Mouse (Mus musculus) heart, adult 2 months (tissue): ENCODE measurements around the gene Mtmr3. TPM values are rescaled to one million over a fixed set of nuclear protein-coding genes. Genes with fewer than 3 reads are reported as not detected.

Experiments used
- DNase-seq, 2 experiments: peaks; one replicate each; pipeline ENCODE4 v3.0.0; 2021
- H3K27ac ChIP-seq: fragments of 200-600 bp; 2 replicates; pipeline ENCODE4 v1.8.1; 2022
- H3K27me3 ChIP-seq: fragments of 200-500 bp; 2 replicates; pipeline ENCODE4 v1.6.1; 2012; ENCODE audit warnings: mild to moderate bottlenecking, low read length, inconsistent platforms, mixed read lengths; ENCODE audit not compliant: control insufficient read depth, insufficient read depth
- H3K36me3 ChIP-seq: fragments of 200-500 bp; 2 replicates; pipeline ENCODE4 v1.6.1; 2012; ENCODE audit warnings: low read length, inconsistent platforms; ENCODE audit not compliant: control insufficient read depth, insufficient read depth
- H3K4me1 ChIP-seq: fragments of 200-500 bp; 2 replicates; pipeline ENCODE4 v1.6.1; 2011; ENCODE audit warnings: low read length; ENCODE audit not compliant: control insufficient read depth, insufficient read depth
- H3K4me3 ChIP-seq: fragments of 200-600 bp; 2 replicates; pipeline ENCODE4 v1.8.1; 2022
- H3K79me2 ChIP-seq: fragments of 200-500 bp; replicated peaks from 2 replicates; pipeline ENCODE4 v1.6.1; 2012; ENCODE audit warnings: mild to moderate bottlenecking, inconsistent platforms, low read length, moderate library complexity, mixed read lengths; ENCODE audit not compliant: control insufficient read depth, insufficient read depth
- H3K9ac ChIP-seq: fragments of 200-500 bp; 2 replicates; pipeline ENCODE4 v1.6.1; 2012; ENCODE audit warnings: low read depth, mild to moderate bottlenecking, control low read depth, inconsistent platforms, low read length, mixed read lengths
- CTCF ChIP-seq: fragments of 200-600 bp; IDR thresholded peaks from 2 replicates; pipeline ENCODE4 v1.8.1; 2022; ENCODE audit warnings: antibody characterized with exemption, mild to moderate bottlenecking, moderate library complexity
- EP300 ChIP-seq: fragments of 200-500 bp; IDR thresholded peaks from 2 replicates; pipeline ENCODE4 v1.6.1; 2011; ENCODE audit warnings: low read depth, low read length, control low read depth; ENCODE audit not compliant: insufficient read depth
- POLR2A ChIP-seq: fragments of 200-500 bp; IDR thresholded peaks from 2 replicates; pipeline ENCODE4 v1.6.1; 2011; ENCODE audit warnings: mild to moderate bottlenecking, low read depth, low read length, control low read depth; ENCODE audit not compliant: insufficient read depth
- WGBS: fragments of 180-500 bp; shearing (Covaris S2); methylation state at CpG from one replicate; pipeline ENCODE4 v1.1.7; 2018; 5-methylcytosine and 5-hydroxymethylcytosine counted together
- intact Hi-C: fragments of 180-260 bp; cut with DNase I; formaldehyde crosslinking; loops from one replicate; pipeline ENCODE4 v1.15.1; 2025
- polyA plus RNA-seq: library from polyadenylated mRNA; depleted of rRNA; stranded (reverse); fragments of >200 nt; gene quantifications from 2 replicates; pipeline ENCODE4 v1.2.3, GENCODE M21; 2012; rRNA removed
- total RNA-seq, 2 experiments: library from RNA; stranded (reverse); gene quantifications; 2 replicates each; pipeline ENCODE4 v1.2.3; 2021

Gene Mtmr3
- total and polyA plus RNA-seq, 3 experiments: 24.4 to 50.8 (median 43.9) TPM

DNA sequence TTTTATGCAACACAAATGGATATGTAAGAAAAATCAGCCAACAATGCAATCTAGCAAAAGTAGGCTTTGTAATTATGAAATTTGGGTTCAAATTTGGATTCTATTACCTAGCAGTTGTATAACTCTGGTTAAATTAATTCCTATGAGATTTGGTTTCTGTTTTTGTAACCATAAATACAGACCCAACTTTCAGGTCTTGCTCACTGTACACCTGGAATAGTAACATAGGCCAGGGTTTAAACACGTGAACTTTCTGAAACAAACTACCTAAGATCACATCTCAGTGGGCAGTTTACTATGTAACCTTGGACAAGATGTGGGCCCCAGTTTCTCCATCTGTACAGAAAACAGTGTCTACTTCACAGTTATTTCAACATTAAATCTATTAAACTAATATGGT, 157.3 kb downstream of the Mtmr3 start:
- Histone ChIP-seq H3K27me3 (no peaks in the 10 kb centered on the region), H3K36me3 (no peaks in the 10 kb centered on the region), H3K4me1 (no peaks in the 10 kb centered on the region), H3K79me2 (no peaks in the 10 kb centered on the region), H3K27ac (no peak overlapping the region), H3K4me3 (no peak overlapping the region), H3K9ac (no peak overlapping the region)
- TF ChIP-seq CTCF: no peak
- TF ChIP-seq POLR2A: no peak
- no peak for TF ChIP-seq EP300
- intact Hi-C loops: loop anchor here (5.0 to 10.0 kb wide), 2 partner anchors 335 to 397 kb away; no protein-coding TSS in a partner anchor
- 97% methylated on average over 1 of the region's 1 CpGs for WGBS
- no peak for DNase-seq

DNA sequence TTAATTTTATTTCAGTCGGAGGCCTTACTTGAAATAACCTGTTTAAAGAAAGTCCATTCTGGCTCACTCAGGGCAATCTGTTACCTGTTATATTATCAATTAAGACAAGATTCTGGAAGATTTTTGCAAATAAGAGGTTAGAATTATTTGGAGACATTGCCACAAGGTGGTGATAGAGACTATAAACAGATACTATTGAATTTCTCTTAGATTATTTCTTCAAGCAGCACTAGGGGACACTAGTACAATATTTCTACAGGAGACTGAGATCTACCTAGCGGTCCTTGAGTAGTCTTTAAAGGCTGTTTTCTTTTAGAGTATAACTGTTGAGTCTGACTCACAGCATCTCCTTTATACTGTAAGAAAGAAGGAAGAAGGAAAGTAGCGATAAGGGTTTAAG, 158.0 kb downstream of the Mtmr3 start:
- intact Hi-C loops: loop anchor here (1.0 to 10.0 kb wide), 3 partner anchors 336 to 431 kb away; no protein-coding TSS in a partner anchor
- H3K79me2 ChIP-seq: no peaks in the 10 kb centered on the region
- H3K4me1 ChIP-seq: no peaks in the 10 kb centered on the region
- H3K36me3 ChIP-seq: no peaks in the 10 kb centered on the region
- no peak overlapping the region for H3K27ac ChIP-seq
- no peak overlapping the region for H3K4me3 ChIP-seq
- TF ChIP-seq CTCF: peak; percentile 81
- no peak for TF ChIP-seq EP300
- TF ChIP-seq POLR2A: no peak
- no peak overlapping the region for H3K9ac ChIP-seq
- 73% methylated on average over 3 of the region's 3 CpGs for WGBS
- DNase-seq: no peak
- no peaks in the 10 kb centered on the region for H3K27me3 ChIP-seq

DNA sequence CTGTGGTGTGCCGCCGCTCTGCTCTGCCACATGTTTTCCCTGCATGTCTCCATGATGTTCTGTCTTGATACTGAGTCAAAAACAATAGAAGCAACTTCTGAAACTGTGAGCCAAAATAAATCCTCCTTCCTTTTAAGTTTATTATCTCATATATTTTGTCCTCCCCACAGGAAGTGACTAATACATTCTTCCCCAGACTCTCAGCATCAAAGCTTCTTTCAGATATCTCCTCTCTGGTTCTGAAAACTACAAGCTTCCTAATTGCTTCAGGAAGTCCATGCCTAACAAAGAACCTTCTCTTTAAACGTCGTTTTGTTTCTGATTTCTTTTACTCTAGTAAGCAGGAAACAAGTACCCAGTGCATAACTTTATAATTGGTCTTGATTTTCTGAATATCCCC, 160.2 kb downstream of the Mtmr3 start:
- 29% methylated on average over 4 of the region's 4 CpGs for WGBS
- no peaks in the 10 kb centered on the region for H3K27me3 ChIP-seq
- H3K4me1 ChIP-seq: no peaks in the 10 kb centered on the region
- no peaks in the 10 kb centered on the region for H3K79me2 ChIP-seq
- H3K36me3 ChIP-seq: no peaks in the 10 kb centered on the region
- no peak overlapping the region for H3K27ac ChIP-seq
- H3K4me3 ChIP-seq: no peak overlapping the region
- TF ChIP-seq CTCF: no peak
- TF ChIP-seq POLR2A: no peak
- TF ChIP-seq EP300: no peak
- DNase-seq: no peak
- H3K9ac ChIP-seq: no peak overlapping the region
- intact Hi-C loops: loop anchor here (10.0 kb wide), 1 partner anchor 400 kb away; no protein-coding TSS in a partner anchor

Other genes with a start within 250 kb of the Mtmr3 start
- under 1 TPM in 1 of 2 experiments, not detected in 1; 0.18 TPM for gene Hormad2, start 153.8 kb downstream of the Mtmr3 start, total RNA-seq
- not detected in 2 replicates for gene Hormad2, start 153.8 kb downstream of the Mtmr3 start, polyA plus RNA-seq
- gene Gm11032, start 25.2 kb upstream of the Mtmr3 start, total RNA-seq: not detected
- gene Gm11032, start 25.2 kb upstream of the Mtmr3 start, polyA plus RNA-seq: not detected in 2 replicates
- gene Ascc2, start 42.9 kb upstream of the Mtmr3 start, total RNA-seq: 10 to 100 TPM; 14.1 to 14.5 TPM
- 9.7 and 12.6 TPM in 2 replicates for gene Ascc2, start 42.9 kb upstream of the Mtmr3 start, polyA plus RNA-seq
- 1,000 to 10,000 TPM; 1,404 to 1,617 TPM for gene Uqcr10, start 109.5 kb upstream of the Mtmr3 start, total RNA-seq
- 2,007 and 2,149 TPM in 2 replicates for gene Uqcr10, start 109.5 kb upstream of the Mtmr3 start, polyA plus RNA-seq
- 10 to 100 TPM; 22.2 to 26.3 TPM for gene Zmat5, start 109.8 kb upstream of the Mtmr3 start, total RNA-seq
- gene Zmat5, start 109.8 kb upstream of the Mtmr3 start, polyA plus RNA-seq: 32.1 and 36.2 TPM in 2 replicates
- gene Cabp7, start 151.9 kb upstream of the Mtmr3 start, total RNA-seq: not detected
- gene Cabp7, start 151.9 kb upstream of the Mtmr3 start, polyA plus RNA-seq: not detected in 2 replicates